Mouse (Mus musculus) liver, adult 2 months (tissue): ENCODE measurements around the gene Foxp1.

Experiments
- CTCF ChIP-seq: fragments of 200-500 bp; IDR thresholded peaks from 2 replicates; pipeline ENCODE4 v1.5.1; 2011; ENCODE audit warnings: low read depth, low read length, control low read depth
- POLR2A ChIP-seq: fragments of 200-500 bp; IDR thresholded peaks from 2 replicates; pipeline ENCODE4 v1.6.1; 2011; ENCODE audit warnings: low read length, control low read depth; ENCODE audit not compliant: insufficient read depth; ENCODE audit errors: extremely low read depth

GRCm38 (mm10) chr6:98987533-98988169 lies 534.9 kb downstream of the Foxp1 start:
- TF ChIP-seq POLR2A (no peak), CTCF (no peak)
